Mouse (Mus musculus) kidney, adult 2 months (tissue): ENCODE data around the gene St6gal1. TPM values are rescaled to one million over a fixed set of nuclear protein-coding genes. Genes with fewer than 3 reads are reported as not detected.
A peak's percentile ranks its signal among the peaks of the same experiment; 100 is the strongest.
"Not testable (repeated sequence)": the region's sequence is repeated elsewhere in the genome, so short reads cannot be mapped to it uniquely, and the experiment has no call there.

ENCODE experiments used
- DNase-seq: peaks from one replicate; pipeline ENCODE4 v3.0.0; 2021
- H3K27ac ChIP-seq: fragments of 200-500 bp; 2 replicates; pipeline ENCODE4 v1.5.1; 2012; ENCODE audit warnings: low read depth, low read length, control low read depth, inconsistent platforms; ENCODE audit not compliant: insufficient read depth
- H3K27me3 ChIP-seq: fragments of 200-500 bp; replicated peaks from 2 replicates; pipeline ENCODE4 v1.6.1; 2012; ENCODE audit warnings: mild to moderate bottlenecking, moderate library complexity, low read length, inconsistent platforms; ENCODE audit not compliant: control insufficient read depth, insufficient read depth
- H3K36me3 ChIP-seq: fragments of 200-500 bp; 2 replicates; pipeline ENCODE4 v1.6.1; 2012; ENCODE audit warnings: mild to moderate bottlenecking, moderate library complexity, low read length, inconsistent platforms; ENCODE audit not compliant: control insufficient read depth, insufficient read depth
- H3K4me1 ChIP-seq: fragments of 200-500 bp; 2 replicates; pipeline ENCODE4 v1.6.1; 2011; ENCODE audit warnings: low read length; ENCODE audit not compliant: control insufficient read depth, insufficient read depth
- H3K4me3 ChIP-seq: fragments of 200-500 bp; 2 replicates; pipeline ENCODE4 v1.5.1; 2011; ENCODE audit warnings: mild to moderate bottlenecking, low read depth, low read length, control low read depth; ENCODE audit not compliant: insufficient read depth
- CTCF ChIP-seq: fragments of 200-500 bp; conservative IDR thresholded peaks from 2 replicates; pipeline ENCODE4 v1.5.1; 2011; ENCODE audit warnings: low read depth, mild to moderate bottlenecking, control low read depth, low read length, moderate library complexity, mixed read lengths; ENCODE audit not compliant: insufficient read depth, insufficient read length
- POLR2A ChIP-seq: fragments of 200-500 bp; IDR thresholded peaks from one replicate; pipeline ENCODE4 v1.6.1; 2011; ENCODE audit warnings: low read depth, low read length, control low read depth
- WGBS: fragments of 180-500 bp; shearing (Covaris S2); methylation state at CpG from one replicate; pipeline ENCODE4 v1.1.7; 2018; 5-methylcytosine and 5-hydroxymethylcytosine counted together
- polyA plus RNA-seq: library from polyadenylated mRNA; depleted of rRNA; stranded (reverse); fragments of >200 nt; gene quantifications from 2 replicates; pipeline ENCODE4 v1.2.3, GENCODE M21; 2012; rRNA removed

Gene St6gal1
- polyA plus RNA-seq = 9.1 and 10.1 TPM in 2 replicates

- Histone ChIP-seq H3K4me1 (no peaks in the 10 kb centered on the region), H3K27me3 (no peaks in the 10 kb centered on the region), H3K4me3 (peak within 1 kb of the TSS; percentile 54), H3K36me3 (no peaks in the 10 kb centered on the region), H3K27ac (peak within 1 kb of the TSS; percentile 6)
- TF ChIP-seq CTCF (peak; percentile 75), POLR2A (no peak)
- 2% methylated on average over 20 of the region's 20 CpGs for WGBS
- peak; percentile 82 for DNase-seq
Observed at GRCm38 (mm10) chr16:23224671-23225068, at the start of gene St6gal1. Gene St6gal1, plus strand, starts transcription at chr16:23224740.

GRCm38 (mm10) chr16:23174855-23175254 is 49.7 kb upstream of the St6gal1 start:
- no peak overlapping the region for H3K4me3 ChIP-seq
- H3K4me1 ChIP-seq = no peaks in the 10 kb centered on the region
- H3K27me3 ChIP-seq = no peaks in the 10 kb centered on the region
- no peak overlapping the region for H3K27ac ChIP-seq
- WGBS = 89% methylated on average over 5 of the region's 5 CpGs
- DNase-seq = no peak
- TF ChIP-seq POLR2A (no peak), CTCF (no peak)
- H3K36me3 ChIP-seq = no peaks in the 10 kb centered on the region

- no peak overlapping the region for H3K27ac ChIP-seq
- 42% methylated on average over 3 of the region's 3 CpGs for WGBS
- no peaks in the 10 kb centered on the region for H3K36me3 ChIP-seq
- no peak overlapping the region for H3K4me3 ChIP-seq
- H3K4me1 ChIP-seq = no peaks in the 10 kb centered on the region
- H3K27me3 ChIP-seq = no peaks in the 10 kb centered on the region
- DNase-seq = no peak
- TF ChIP-seq POLR2A (no peak), CTCF (no peak)
Observed at GRCm38 (mm10) chr16:23175956-23176355, 48.6 kb upstream of the St6gal1 start.

- WGBS = 92% methylated on average over 2 of the region's 2 CpGs
- Histone ChIP-seq H3K27ac (no peak overlapping the region), H3K4me1 (no peaks in the 10 kb centered on the region), H3K27me3 (no peaks in the 10 kb centered on the region), H3K4me3 (no peak overlapping the region), H3K36me3 (no peaks in the 10 kb centered on the region)
- no peak for DNase-seq
- no peak for TF ChIP-seq POLR2A
- TF ChIP-seq CTCF = no peak
Observed at GRCm38 (mm10) chr16:23177856-23178255, 46.7 kb upstream of the St6gal1 start.

- Histone ChIP-seq H3K4me1 (no peaks in the 10 kb centered on the region), H3K27me3 (no peaks in the 10 kb centered on the region), H3K36me3 (no peaks in the 10 kb centered on the region), H3K27ac (no peak overlapping the region), H3K4me3 (no peak overlapping the region)
- 83% methylated on average over 5 of the region's 5 CpGs for WGBS
- no peak for DNase-seq
- TF ChIP-seq CTCF (no peak), POLR2A (no peak)
Observed at GRCm38 (mm10) chr16:23178796-23179195, 45.7 kb upstream of the St6gal1 start.

- H3K27me3 ChIP-seq, DNase-seq, H3K27ac ChIP-seq, H3K4me1 ChIP-seq, H3K36me3 ChIP-seq, H3K4me3 ChIP-seq: not testable (repeated sequence)
- 93% methylated on average over 18 of the region's 18 CpGs for WGBS
Observed at GRCm38 (mm10) chr16:23179436-23179835, 45.1 kb upstream of the St6gal1 start.

GRCm38 (mm10) chr16:23181054-23181453 is 43.5 kb upstream of the St6gal1 start:
- Histone ChIP-seq H3K27me3 (no peaks in the 10 kb centered on the region), H3K36me3 (no peaks in the 10 kb centered on the region), H3K4me3 (no peak overlapping the region), H3K4me1 (no peaks in the 10 kb centered on the region), H3K27ac (no peak overlapping the region)
- TF ChIP-seq POLR2A = no peak
- TF ChIP-seq CTCF = no peak
- WGBS = 74% methylated on average over 4 of the region's 4 CpGs
- DNase-seq = no peak

- no peaks in the 10 kb centered on the region for H3K4me1 ChIP-seq
- TF ChIP-seq CTCF (no peak), POLR2A (no peak)
- WGBS = 72% methylated on average over 3 of the region's 3 CpGs
- no peak overlapping the region for H3K27ac ChIP-seq
- H3K4me3 ChIP-seq = no peak overlapping the region
- H3K36me3 ChIP-seq = no peaks in the 10 kb centered on the region
- no peak for DNase-seq
- H3K27me3 ChIP-seq = no peaks in the 10 kb centered on the region
Observed at GRCm38 (mm10) chr16:23181487-23181886, 43.1 kb upstream of the St6gal1 start.
